Mouse (Mus musculus) hindbrain, postnatal 0 days (tissue): ENCODE results near the gene Cybc1. TPM values are rescaled to one million over a fixed set of nuclear protein-coding genes. Genes with fewer than 3 reads are reported as not detected.

ENCODE experiments used
- ATAC-seq: fragments of 200-750 bp; cut with Nextera tagmentation; 2 replicates; pipeline ENCODE4 v1.8.0; 2017; ENCODE audit warnings: mild to moderate bottlenecking, moderate TSS enrichment, moderate library complexity
- DNase-seq: peaks from one replicate; pipeline ENCODE4 v3.0.0-alpha.2; 2015; ENCODE audit warnings: low spot score
- H3K27ac ChIP-seq: fragments of 300-500 bp; sonication (generic); 2 replicates; pipeline ENCODE4 v1.5.1; 2014; ENCODE audit warnings: mild to moderate bottlenecking
- H3K27me3 ChIP-seq: fragments of 300-500 bp; sonication (generic); 2 replicates; pipeline ENCODE4 v1.6.1; 2014; ENCODE audit warnings: low read length, mixed read lengths; ENCODE audit not compliant: insufficient read depth
- H3K36me3 ChIP-seq: fragments of 300-500 bp; sonication (generic); 2 replicates; pipeline ENCODE4 v1.6.1; 2014; ENCODE audit warnings: low read length, mixed read lengths; ENCODE audit not compliant: insufficient read depth
- H3K4me1 ChIP-seq: fragments of 300-500 bp; sonication (generic); 2 replicates; pipeline ENCODE4 v1.6.1; 2014; ENCODE audit warnings: antibody characterized with exemption, low read length, mixed read lengths; ENCODE audit not compliant: insufficient read depth
- H3K4me2 ChIP-seq: fragments of 300-500 bp; sonication (generic); 2 replicates; pipeline ENCODE4 v1.6.1; 2014; ENCODE audit warnings: low read depth, mild to moderate bottlenecking, low read length, moderate library complexity, mixed read lengths
- H3K4me3 ChIP-seq: fragments of 300-500 bp; sonication (generic); 2 replicates; pipeline ENCODE4 v1.5.1; 2014; ENCODE audit warnings: low read length
- H3K9ac ChIP-seq: fragments of 300-500 bp; sonication (generic); replicated peaks from 2 replicates; pipeline ENCODE4 v1.6.1; 2014; ENCODE audit warnings: mild to moderate bottlenecking, low read length, moderate library complexity, mixed read lengths
- H3K9me3 ChIP-seq: fragments of 300-500 bp; sonication (generic); 2 replicates; pipeline ENCODE4 v1.6.1; 2016; ENCODE audit warnings: low read length, mixed read lengths
- CTCF ChIP-seq: IDR thresholded peaks from 2 replicates; pipeline ENCODE4 v1.5.1; 2016; ENCODE audit warnings: antibody characterized with exemption, control low read depth, low read depth
- WGBS: fragments of 180-500 bp; shearing (Covaris S2); extraction: QIAGEN DNeasy Blood & Tissue Kit; methylation state at CpG from one replicate; pipeline ENCODE4 v1.1.7; 2014; 5-methylcytosine and 5-hydroxymethylcytosine counted together
- polyA plus RNA-seq: library from polyadenylated mRNA; unstranded; fragments of >200 nt; fragmentation: Nextera tagmentation; extraction: Ambion mirVana; gene quantifications from 2 replicates; pipeline ENCODE4 v1.2.1, GENCODE M21; 2015
- total RNA-seq: library from RNA; depleted of rRNA; stranded (reverse); fragments of >200 nt; gene quantifications from 2 replicates; pipeline ENCODE4 v1.2.3, GENCODE M21; 2014

Cybc1 gene
- total and polyA plus RNA-seq, 2 experiments from 2014 or later, result 21.2 to 25.6 TPM

DNA sequence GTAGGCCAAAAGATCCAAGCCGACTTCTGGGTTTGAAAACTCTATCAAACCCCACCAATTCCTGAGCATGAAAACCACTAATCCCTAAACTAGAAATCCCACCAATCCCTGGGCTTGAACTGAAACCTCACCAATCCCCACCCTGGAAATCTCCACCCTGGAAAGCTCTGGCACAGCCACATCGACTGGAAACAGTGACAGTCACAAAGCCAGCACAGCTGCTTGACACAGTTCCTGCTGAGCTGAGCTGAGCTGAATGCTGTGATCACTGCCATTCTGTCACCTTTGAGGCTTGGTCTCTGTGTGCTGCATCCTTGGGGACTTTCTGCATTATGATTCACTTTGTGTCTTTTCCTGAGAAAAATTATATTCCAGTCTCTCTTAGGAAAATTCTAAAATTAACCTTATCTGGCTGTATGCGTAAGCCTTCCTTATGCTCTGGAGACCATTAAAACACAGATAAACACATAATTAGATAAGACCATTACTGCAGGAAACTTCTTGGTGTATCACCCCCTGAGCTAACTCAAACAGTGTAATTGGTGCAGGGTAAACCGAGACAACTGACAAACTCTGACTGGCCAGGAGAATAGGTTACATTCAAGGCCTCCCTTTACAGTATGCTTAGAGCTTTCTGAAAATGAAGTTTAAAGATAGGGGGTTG lies 2.6 kb upstream of the Cybc1 start:
- DNase-seq, result no peak
- H3K27me3 ChIP-seq, result no peaks in the 10 kb centered on the region
- H3K9ac ChIP-seq, result no peak overlapping the region
- no peak for ATAC-seq
- no peak overlapping the region for H3K27ac ChIP-seq
- H3K4me1 ChIP-seq, result peaks cover 16% of the 10 kb centered on the region
- H3K4me2 ChIP-seq, result no peak overlapping the region
- WGBS, result 56% methylated on average over 4 of the region's 4 CpGs
- H3K36me3 ChIP-seq, result no peaks in the 10 kb centered on the region
- TF ChIP-seq CTCF, result no peak
- H3K9me3 ChIP-seq, result no peaks in the 10 kb centered on the region
- H3K4me3 ChIP-seq, result no peak overlapping the region

DNA sequence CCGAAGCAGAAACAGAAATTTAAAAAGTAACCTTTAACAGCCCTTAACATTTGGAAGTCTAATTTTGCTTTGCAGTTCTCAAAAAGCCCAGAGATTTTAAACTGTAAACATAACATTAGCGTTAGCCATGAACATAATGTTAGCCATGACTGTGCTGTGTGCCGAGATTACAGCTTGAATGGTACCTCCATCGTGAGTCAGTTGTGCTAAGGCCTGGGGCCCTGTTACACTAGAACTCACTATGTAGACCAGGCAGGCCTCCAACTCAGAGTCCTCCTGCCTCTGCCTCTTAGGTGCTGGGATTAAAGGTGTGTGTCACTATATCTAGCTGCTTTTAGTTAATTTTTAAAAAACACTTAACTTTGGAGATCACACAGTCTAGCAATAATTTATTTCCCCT lies 2.1 kb upstream of the Cybc1 start:
- H3K4me3 ChIP-seq, result no peak overlapping the region
- DNase-seq (no peak), ATAC-seq (no peak)
- 87% methylated on average over 4 of the region's 4 CpGs for whole genome bisulfite sequencing
- H3K4me2 ChIP-seq, result no peak overlapping the region
- peaks cover 13% of the 10 kb centered on the region for H3K4me1 ChIP-seq
- no peaks in the 10 kb centered on the region for H3K9me3 ChIP-seq
- H3K27ac ChIP-seq, result no peak overlapping the region
- no peak overlapping the region for H3K9ac ChIP-seq
- no peaks in the 10 kb centered on the region for H3K27me3 ChIP-seq
- 0 out of 2 replicates have a peak, but pooled peaks cover 1% of the 10 kb centered on the region for H3K36me3 ChIP-seq
- no peak for TF ChIP-seq CTCF

DNA sequence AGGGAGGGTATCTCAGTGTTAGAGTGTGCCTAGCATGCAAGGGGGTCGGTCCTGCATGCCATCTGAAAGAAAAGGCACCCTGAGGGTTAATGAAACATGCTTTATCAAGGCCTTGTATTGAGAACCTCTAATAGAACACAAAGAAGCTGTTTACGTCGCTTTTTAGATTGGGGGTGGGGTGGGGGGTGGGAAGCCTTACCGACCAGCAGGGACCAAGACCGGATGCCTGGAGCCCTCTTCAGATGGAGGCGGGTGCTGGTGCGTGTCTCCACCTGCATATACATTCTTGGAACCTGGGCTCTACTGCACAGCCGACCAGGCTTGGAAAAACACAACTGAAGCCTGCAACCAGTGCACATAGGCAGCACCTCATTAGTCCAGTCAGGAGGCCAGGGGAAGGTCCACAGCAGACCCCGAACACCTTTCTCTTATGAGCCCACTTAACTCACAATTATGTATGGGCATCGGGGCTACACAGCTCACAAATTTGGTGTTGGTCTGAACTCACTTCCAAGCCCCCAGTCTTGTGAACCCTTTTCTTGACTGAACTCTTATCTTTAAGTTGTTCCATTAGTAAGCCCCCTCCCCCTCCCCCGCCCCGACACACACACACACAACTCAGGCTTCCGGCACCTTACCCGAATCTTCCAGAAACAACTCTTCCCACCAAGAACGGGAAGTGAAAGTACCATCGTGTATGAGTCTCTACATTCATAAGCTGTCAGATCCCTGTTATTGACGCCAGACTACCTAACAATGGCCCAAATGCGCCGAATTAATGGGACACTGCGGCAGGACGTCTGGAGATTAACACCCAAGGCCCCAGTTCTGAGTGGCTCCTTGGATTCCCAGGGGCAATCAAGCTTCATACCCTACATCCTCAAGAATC lies 749 bp downstream of the Cybc1 start:
- TF ChIP-seq CTCF, result no peak
- DNase-seq (peak; percentile 16), ATAC-seq (no peak)
- Histone ChIP-seq H3K9ac (peak overlapping the region; percentile 55), H3K4me1 (peaks cover 8% of the 10 kb centered on the region), H3K4me3 (peak overlapping the region; percentile 59), H3K27ac (peak overlapping the region; percentile 46; the same call in 1 of the 2 replicates), H3K4me2 (peak overlapping the region; percentile 86), H3K27me3 (no peaks in the 10 kb centered on the region), H3K9me3 (no peaks in the 10 kb centered on the region), H3K36me3 (peaks cover 11% of the 10 kb centered on the region)
- 21% methylated on average over 21 of the region's 21 CpGs for WGBS

DNA sequence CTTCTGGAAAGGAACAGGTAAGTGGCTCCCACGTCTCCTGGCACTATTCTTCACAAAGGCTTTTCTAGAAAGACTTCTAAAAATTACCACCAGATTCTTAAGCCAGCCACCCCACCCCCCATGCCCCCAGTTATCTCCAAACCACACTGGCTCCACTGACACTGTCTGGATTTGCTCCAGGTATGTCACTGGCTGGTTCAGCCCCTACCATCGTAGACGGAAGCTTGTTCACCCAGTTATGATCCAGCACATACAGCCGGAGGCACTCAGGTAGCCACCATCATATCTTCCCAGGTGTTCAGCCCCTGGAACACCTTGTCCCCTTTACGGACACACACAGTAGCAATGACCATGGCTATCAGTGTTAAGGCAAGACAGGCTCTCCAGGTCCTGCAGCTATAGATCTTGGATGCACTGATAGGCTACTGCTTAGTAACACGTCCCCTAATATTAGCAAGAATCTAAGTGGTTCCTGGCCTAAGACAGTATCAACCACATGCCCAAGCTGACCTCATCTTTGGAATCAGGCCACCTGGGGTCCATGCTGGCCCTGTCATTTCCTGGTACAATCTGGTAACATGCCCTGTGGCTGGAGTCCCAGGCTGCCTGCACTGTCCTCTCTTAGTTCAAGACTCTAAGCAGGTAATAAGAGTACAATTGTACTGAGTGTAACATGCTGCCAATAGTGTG lies 7.7 kb downstream of the Cybc1 start:
- ATAC-seq (no peak), DNase-seq (no peak)
- Histone ChIP-seq H3K9me3 (no peaks in the 10 kb centered on the region), H3K36me3 (peaks cover 33% of the 10 kb centered on the region), H3K27me3 (no peaks in the 10 kb centered on the region), H3K4me3 (no peak overlapping the region), H3K9ac (no peak overlapping the region), H3K4me1 (no peaks in the 10 kb centered on the region), H3K27ac (no peak overlapping the region), H3K4me2 (no peak overlapping the region)
- WGBS, result 90% methylated on average over 6 of the region's 6 CpGs
- TF ChIP-seq CTCF, result no peak

DNA sequence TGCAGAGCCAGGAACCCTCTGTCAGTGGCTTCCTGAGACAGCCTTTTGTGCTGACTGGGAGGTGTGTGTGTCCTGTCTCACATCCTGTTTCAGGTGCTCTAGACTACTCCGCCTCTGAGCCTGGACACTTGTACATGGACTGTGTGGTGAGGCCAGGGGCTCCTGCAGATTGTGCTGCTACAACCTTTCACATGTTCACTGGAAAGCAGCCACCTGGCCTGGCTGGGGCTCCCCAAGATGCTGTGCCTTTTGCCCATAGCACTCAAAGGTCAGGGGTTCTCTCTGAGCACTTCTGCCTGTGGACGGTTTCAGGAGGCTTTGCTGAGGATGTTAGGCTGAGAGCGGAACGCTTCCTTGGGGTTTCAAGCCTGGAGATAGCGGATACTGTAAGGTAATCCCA lies 8.4 kb downstream of the Cybc1 start:
- no peak overlapping the region for H3K27ac ChIP-seq
- ATAC-seq, result no peak
- no peak for DNase-seq
- H3K4me2 ChIP-seq, result no peak overlapping the region
- TF ChIP-seq CTCF, result no peak
- no peaks in the 10 kb centered on the region for H3K4me1 ChIP-seq
- no peaks in the 10 kb centered on the region for H3K27me3 ChIP-seq
- H3K9ac ChIP-seq, result no peak overlapping the region
- no peaks in the 10 kb centered on the region for H3K9me3 ChIP-seq
- peaks cover 29% of the 10 kb centered on the region for H3K36me3 ChIP-seq
- H3K4me3 ChIP-seq, result no peak overlapping the region
- 82% methylated on average over 5 of the region's 5 CpGs for WGBS

DNA sequence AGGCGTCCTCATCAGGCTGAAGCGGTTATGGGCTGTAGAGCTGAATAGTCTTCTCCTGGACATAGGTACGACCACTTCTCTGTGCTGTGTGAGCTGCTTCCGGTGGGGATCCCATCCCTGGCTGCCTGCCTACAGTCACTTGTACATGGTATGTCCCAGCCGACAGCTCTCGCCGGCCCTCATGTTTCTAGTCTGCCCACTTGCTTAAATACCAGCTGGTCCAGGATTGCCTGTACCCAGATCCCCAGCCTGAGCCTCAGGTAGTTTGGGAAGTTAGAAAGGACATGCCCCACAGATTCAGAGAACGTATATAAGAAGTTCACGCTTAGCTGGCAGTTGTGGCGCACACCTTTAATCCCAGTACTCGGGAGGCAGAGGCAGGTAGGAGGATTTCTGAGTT lies 9.3 kb downstream of the Cybc1 start:
- Histone ChIP-seq H3K36me3 (peaks cover 29% of the 10 kb centered on the region), H3K27me3 (no peaks in the 10 kb centered on the region)
- no peak for ATAC-seq

More for the DNA sequence above, 9.3 kb downstream of the Cybc1 start:
- no peak overlapping the region for H3K9ac ChIP-seq
- no peaks in the 10 kb centered on the region for H3K4me1 ChIP-seq
- DNase-seq, result no peak
- TF ChIP-seq CTCF, result no peak
- no peak overlapping the region for H3K4me3 ChIP-seq
- H3K9me3 ChIP-seq, result no peaks in the 10 kb centered on the region
- H3K4me2 ChIP-seq, result no peak overlapping the region
- H3K27ac ChIP-seq, result no peak overlapping the region
- WGBS, result 91% methylated on average over 11 of the region's 11 CpGs
